Mouse (Mus musculus) cortical plate, adult 2 months (tissue): Measurements from ENCODE around the gene Eif5a.

Experiments used
- CTCF ChIP-seq: fragments of 200-500 bp; IDR thresholded peaks from 2 replicates; pipeline ENCODE4 v1.5.1; 2011; ENCODE audit warnings: mild to moderate bottlenecking, control low read depth, low read length; ENCODE audit not compliant: insufficient read depth; ENCODE audit errors: extremely low read depth
- POLR2A ChIP-seq: fragments of 200-500 bp; IDR thresholded peaks from 2 replicates; pipeline ENCODE4 v1.6.1; 2011; ENCODE audit warnings: mild to moderate bottlenecking, low read length, control low read depth; ENCODE audit not compliant: insufficient read depth; ENCODE audit errors: extremely low read depth

GRCm38 (mm10) chr11:69920266-69921031, 1.3 kb downstream of the Eif5a start:
- TF ChIP-seq CTCF (no peak), POLR2A (no peak)
